Mouse (Mus musculus): ENCODE data around the gene Larp6. TPM values are rescaled to one million over a fixed set of nuclear protein-coding genes. Genes with fewer than 3 reads are reported as not detected.

The Larp6 gene
- total and polyA plus RNA-seq, 2 experiments from 2014 or later: 26.0 to 33.4 TPM

DNA sequence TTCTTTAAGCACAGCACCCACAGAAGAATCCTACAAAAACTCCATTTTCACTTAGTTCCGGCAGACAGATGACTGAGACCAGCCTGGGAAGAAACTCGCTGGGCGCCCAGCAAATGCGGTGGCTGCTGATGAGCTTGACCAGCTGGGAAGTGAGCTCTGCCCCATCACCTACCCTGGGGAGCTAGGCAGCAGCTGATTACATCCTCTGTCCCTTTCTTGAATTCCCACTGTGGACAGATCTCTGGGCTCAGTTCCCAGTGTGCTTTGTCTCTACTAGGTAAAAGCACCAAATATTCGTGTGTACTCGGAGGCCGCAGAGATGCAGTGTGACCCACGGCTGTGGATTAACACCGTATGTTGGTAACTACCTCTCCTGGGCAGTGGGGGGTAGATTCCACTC, 55.6 kb downstream of the Larp6 start:
- Histone ChIP-seq H3K9me3 (ENCODE audit: low read length) (no peaks in the 10 kb centered on the region), H3K27ac (peak overlapping the region; percentile 26), H3K36me3 (ENCODE audit: insufficient read depth, low read length) (no peaks in the 10 kb centered on the region), H3K9ac (replicated peaks; ENCODE audit: low read length) (no peak overlapping the region), H3K4me1 (ENCODE audit: insufficient read depth, low read length) (peaks cover 3% of the 10 kb centered on the region), H3K4me3 (ENCODE audit: low read length) (no peak overlapping the region), H3K27me3 (ENCODE audit: insufficient read depth, low read length) (no peaks in the 10 kb centered on the region), H3K4me2 (ENCODE audit: low read depth, low read length) (peak overlapping the region; percentile 23; the same call in 1 of the 2 replicates)
- DNase-seq (ENCODE audit: low spot score): peak; percentile 12
- no peak for ATAC-seq
- no peak for TF ChIP-seq CTCF (IDR thresholded peaks at IDR 0.05; ENCODE audit: low read depth)
- WGBS: 37% methylated on average over 9 of the region's 9 CpGs

DNA sequence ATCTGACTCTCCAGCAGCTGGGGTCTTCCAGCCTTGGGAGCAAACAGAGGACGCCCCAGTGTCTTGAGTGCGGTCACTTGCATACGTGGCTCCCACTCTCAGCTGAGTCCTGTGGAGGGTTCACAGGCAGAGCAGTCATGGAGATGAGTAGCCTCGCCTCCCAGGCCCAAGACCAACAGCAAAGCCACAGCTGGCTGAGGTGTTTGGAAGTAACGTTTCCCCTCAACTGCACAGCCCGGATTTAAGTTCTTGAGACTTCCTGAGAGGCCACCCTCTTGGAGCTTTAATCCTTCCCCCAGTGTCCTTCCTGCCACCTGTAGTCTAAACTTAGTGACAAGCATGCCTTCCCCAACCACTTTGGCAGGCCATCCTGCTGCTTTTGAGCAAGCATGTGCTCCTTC, 56.9 kb downstream of the Larp6 start:
- 78% methylated on average over 6 of the region's 6 CpGs for WGBS

DNA sequence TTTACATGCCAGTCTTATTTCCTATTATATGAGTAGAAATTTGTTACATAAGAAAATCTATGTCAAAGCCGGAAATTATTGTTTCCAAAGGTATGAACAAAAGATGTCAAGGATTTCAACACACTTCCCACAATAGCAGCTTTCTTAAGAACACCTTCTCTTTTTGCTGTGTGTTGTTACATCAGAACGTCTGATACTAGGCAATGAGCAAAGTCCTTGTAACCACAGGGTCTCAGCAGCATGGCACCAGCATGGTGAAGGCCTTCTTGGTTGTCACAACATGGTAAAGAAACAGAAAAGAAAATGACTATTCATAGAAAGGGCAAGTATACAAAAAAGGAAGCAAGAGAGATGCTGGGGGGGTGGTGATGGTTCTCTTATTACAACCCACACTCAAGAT, 60.9 kb downstream of the Larp6 start:
- H3K27ac ChIP-seq: no peak overlapping the region
- no peaks in the 10 kb centered on the region for H3K27me3 ChIP-seq (ENCODE audit: insufficient read depth, low read length)
- ATAC-seq: no peak
- H3K4me3 ChIP-seq (ENCODE audit: low read length): no peak overlapping the region
- H3K4me1 ChIP-seq (ENCODE audit: insufficient read depth, low read length): peaks cover 3% of the 10 kb centered on the region
- H3K9ac ChIP-seq (replicated peaks; ENCODE audit: low read length): no peak overlapping the region
- no peak for DNase-seq (ENCODE audit: low spot score)
- TF ChIP-seq CTCF (IDR thresholded peaks at IDR 0.05; ENCODE audit: low read depth): no peak
- 84% methylated on average over 2 of the region's 2 CpGs for WGBS
- no peaks in the 10 kb centered on the region for H3K9me3 ChIP-seq (ENCODE audit: low read length)
- H3K4me2 ChIP-seq (ENCODE audit: low read depth, low read length): no peak overlapping the region
- no peaks in the 10 kb centered on the region for H3K36me3 ChIP-seq (ENCODE audit: insufficient read depth, low read length)

More for the DNA sequence above, 56.9 kb downstream of the Larp6 start:
- no peak for DNase-seq (ENCODE audit: low spot score)
- H3K4me1 ChIP-seq (ENCODE audit: insufficient read depth, low read length): peaks cover 3% of the 10 kb centered on the region
- H3K9ac ChIP-seq (replicated peaks; ENCODE audit: low read length): no peak overlapping the region
- H3K9me3 ChIP-seq (ENCODE audit: low read length): no peaks in the 10 kb centered on the region
- no peak overlapping the region for H3K4me3 ChIP-seq (ENCODE audit: low read length)
- no peak overlapping the region for H3K4me2 ChIP-seq (ENCODE audit: low read depth, low read length)
- no peak for ATAC-seq
- no peaks in the 10 kb centered on the region for H3K27me3 ChIP-seq (ENCODE audit: insufficient read depth, low read length)
- no peak overlapping the region for H3K27ac ChIP-seq
- TF ChIP-seq CTCF (IDR thresholded peaks at IDR 0.05; ENCODE audit: low read depth): no peak
- H3K36me3 ChIP-seq (ENCODE audit: insufficient read depth, low read length): no peaks in the 10 kb centered on the region

DNA sequence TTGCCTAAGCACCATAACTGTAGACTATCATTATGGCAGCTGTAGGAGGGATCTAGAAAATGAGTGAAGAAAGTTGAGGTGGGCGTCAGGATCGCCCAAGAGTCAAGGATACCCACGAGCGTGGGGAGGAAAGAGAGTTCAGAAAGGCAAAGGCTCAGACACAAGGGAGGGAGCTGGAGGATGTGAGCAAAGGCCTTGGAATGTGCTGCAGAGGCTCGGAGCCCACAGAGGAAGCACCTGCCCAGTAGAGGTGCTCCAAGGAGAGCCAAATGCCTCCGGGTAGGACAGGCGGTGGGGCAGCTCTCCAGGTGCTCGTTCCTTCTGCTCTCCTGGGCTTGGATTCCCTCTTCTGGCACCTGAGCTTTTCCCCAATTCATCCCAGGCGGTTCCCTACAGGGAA, 64.1 kb downstream of the Larp6 start:
- WGBS: 84% methylated on average over 9 of the region's 9 CpGs
- Histone ChIP-seq H3K27ac (no peak overlapping the region), H3K9ac (replicated peaks; ENCODE audit: low read length) (no peak overlapping the region), H3K4me2 (ENCODE audit: low read depth, low read length) (no peak overlapping the region), H3K9me3 (ENCODE audit: low read length) (no peaks in the 10 kb centered on the region), H3K4me3 (ENCODE audit: low read length) (no peak overlapping the region), H3K27me3 (ENCODE audit: insufficient read depth, low read length) (no peaks in the 10 kb centered on the region), H3K36me3 (ENCODE audit: insufficient read depth, low read length) (no peaks in the 10 kb centered on the region), H3K4me1 (ENCODE audit: insufficient read depth, low read length) (no peaks in the 10 kb centered on the region)
- DNase-seq (ENCODE audit: low spot score) (no peak), ATAC-seq (no peak)
- TF ChIP-seq CTCF (IDR thresholded peaks at IDR 0.05; ENCODE audit: low read depth): no peak

DNA sequence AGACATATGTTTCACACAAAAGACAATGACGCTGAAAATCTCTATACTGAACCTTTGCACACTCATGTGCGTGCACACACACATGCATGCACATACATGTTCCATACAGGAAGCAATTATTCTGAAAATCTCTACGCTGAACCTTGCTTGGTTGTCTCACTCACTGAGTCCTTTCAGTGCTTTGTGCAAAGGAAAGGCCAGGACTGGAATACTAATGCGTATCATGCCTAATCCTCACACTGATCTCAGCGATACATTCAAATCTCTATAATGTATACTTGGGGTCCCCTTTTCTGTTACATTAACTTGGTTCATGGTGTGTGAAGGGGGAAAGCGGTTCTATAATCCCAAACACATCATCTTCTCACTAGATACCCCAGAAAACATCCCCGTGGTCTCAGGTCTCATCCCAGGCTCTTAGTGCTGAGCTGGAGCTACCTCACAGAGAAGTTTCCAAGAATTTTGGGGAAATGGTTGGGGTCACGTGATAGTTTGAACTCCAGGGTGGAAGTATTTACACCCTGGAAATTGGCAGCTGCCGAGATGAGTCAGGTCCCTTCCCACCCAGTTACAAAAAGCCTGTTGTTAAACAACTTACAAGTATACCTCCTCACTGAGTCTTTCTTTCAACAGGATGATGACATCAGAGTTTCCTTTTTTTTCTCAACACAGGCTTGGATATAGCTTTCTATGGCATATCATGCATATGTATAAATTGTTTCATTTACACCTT, 69.4 kb downstream of the Larp6 start:
- no peaks in the 10 kb centered on the region for H3K9me3 ChIP-seq (ENCODE audit: low read length)
- no peak overlapping the region for H3K4me2 ChIP-seq (ENCODE audit: low read depth, low read length)
- no peaks in the 10 kb centered on the region for H3K36me3 ChIP-seq (ENCODE audit: insufficient read depth, low read length)
- no peak for TF ChIP-seq CTCF (IDR thresholded peaks at IDR 0.05; ENCODE audit: low read depth)
- no peak for ATAC-seq
- H3K27me3 ChIP-seq (ENCODE audit: insufficient read depth, low read length): no peaks in the 10 kb centered on the region
- no peaks in the 10 kb centered on the region for H3K4me1 ChIP-seq (ENCODE audit: insufficient read depth, low read length)
- peak; percentile 15 for DNase-seq (ENCODE audit: low spot score)
- no peak overlapping the region for H3K27ac ChIP-seq
- 80% methylated on average over 9 of the region's 9 CpGs for WGBS
- no peak overlapping the region for H3K9ac ChIP-seq (replicated peaks; ENCODE audit: low read length)
- no peak overlapping the region for H3K4me3 ChIP-seq (ENCODE audit: low read length)

DNA sequence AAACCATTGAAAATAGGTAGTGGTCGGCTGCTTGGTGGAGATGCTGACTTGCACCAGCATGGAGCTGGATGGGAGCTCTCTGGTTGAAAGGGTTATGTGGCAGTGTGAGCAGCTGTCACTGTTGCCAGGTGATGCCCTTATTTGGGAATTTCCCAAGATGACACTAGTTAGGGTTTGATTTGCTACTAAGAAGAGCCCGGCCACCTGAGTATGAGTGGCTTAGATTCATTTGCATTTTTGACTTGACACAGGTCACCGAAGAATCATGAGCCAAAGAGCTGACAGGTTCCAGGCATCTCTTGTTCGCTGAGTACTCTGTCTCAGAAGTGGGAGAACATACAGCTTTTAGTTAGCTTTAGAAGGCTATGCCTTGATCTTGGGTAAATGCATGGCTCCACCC, 72.3 kb downstream of the Larp6 start:
- Histone ChIP-seq H3K9me3 (ENCODE audit: low read length) (no peaks in the 10 kb centered on the region), H3K4me3 (ENCODE audit: low read length) (no peak overlapping the region), H3K4me1 (ENCODE audit: insufficient read depth, low read length) (no peaks in the 10 kb centered on the region), H3K36me3 (ENCODE audit: insufficient read depth, low read length) (no peaks in the 10 kb centered on the region), H3K9ac (replicated peaks; ENCODE audit: low read length) (no peak overlapping the region), H3K4me2 (ENCODE audit: low read depth, low read length) (no peak overlapping the region), H3K27ac (no peak overlapping the region), H3K27me3 (ENCODE audit: insufficient read depth, low read length) (no peaks in the 10 kb centered on the region)
- WGBS: 59% methylated on average over 4 of the region's 4 CpGs
- DNase-seq (ENCODE audit: low spot score): no peak
- TF ChIP-seq CTCF (IDR thresholded peaks at IDR 0.05; ENCODE audit: low read depth): no peak
- no peak for ATAC-seq

DNA sequence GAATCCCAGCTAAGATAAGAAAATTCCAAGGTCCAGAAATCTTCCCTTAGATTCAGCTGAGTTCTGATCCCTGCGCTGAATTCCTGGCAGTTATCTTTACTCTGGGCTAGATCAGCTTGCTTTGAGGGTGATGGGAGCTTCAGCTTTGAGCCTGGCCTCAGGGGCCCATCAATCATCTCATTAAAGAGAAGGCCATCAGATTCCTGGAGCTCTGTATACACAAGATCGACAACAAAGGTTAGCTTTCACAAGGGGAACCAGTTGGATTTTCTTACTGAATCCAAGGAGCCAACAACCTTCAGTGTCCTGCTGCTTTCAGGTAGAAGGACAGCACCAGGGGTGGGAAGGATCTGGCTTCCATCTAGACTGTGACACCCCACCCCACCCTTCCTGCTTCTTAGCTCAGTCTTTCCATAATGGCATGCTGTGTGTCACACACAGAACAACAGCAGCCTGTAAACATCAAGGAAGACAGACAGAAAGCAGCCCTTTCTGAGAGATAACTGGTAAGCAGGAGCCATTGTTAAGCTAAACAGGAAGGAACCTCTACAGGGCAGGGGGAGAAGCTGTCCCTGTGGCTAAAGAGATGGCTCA, 74.8 kb downstream of the Larp6 start:
- no peaks in the 10 kb centered on the region for H3K4me1 ChIP-seq (ENCODE audit: insufficient read depth, low read length)
- no peaks in the 10 kb centered on the region for H3K36me3 ChIP-seq (ENCODE audit: insufficient read depth, low read length)
- WGBS: 23% methylated on average over 2 of the region's 2 CpGs
- no peak overlapping the region for H3K9ac ChIP-seq (replicated peaks; ENCODE audit: low read length)
- no peak overlapping the region for H3K4me2 ChIP-seq (ENCODE audit: low read depth, low read length)
- H3K9me3 ChIP-seq (ENCODE audit: low read length): no peaks in the 10 kb centered on the region
- no peaks in the 10 kb centered on the region for H3K27me3 ChIP-seq (ENCODE audit: insufficient read depth, low read length)
- ATAC-seq (no peak), DNase-seq (ENCODE audit: low spot score) (no peak)
- no peak overlapping the region for H3K27ac ChIP-seq
- no peak overlapping the region for H3K4me3 ChIP-seq (ENCODE audit: low read length)
- TF ChIP-seq CTCF (IDR thresholded peaks at IDR 0.05; ENCODE audit: low read depth): no peak

Other genes starting within 250 kb of the Larp6 start
- gene Thsd4, start 190.9 kb upstream of the Larp6 start, total RNA-seq (2014; rRNA removed): 15.3 and 17.7 TPM in 2 replicates
- gene Thsd4, start 190.9 kb upstream of the Larp6 start, polyA plus RNA-seq (2015; fragmentation: Nextera tagmentation; extraction: Ambion mirVana): 4.8 and 4.9 TPM in 2 replicates
- gene Lrrc49, start 24.8 kb upstream of the Larp6 start, total RNA-seq (2014; rRNA removed): 48.6 and 50.0 TPM in 2 replicates
- gene Lrrc49, start 24.8 kb upstream of the Larp6 start, polyA plus RNA-seq (2015; fragmentation: Nextera tagmentation; extraction: Ambion mirVana): 71.1 and 71.9 TPM in 2 replicates
- gene Uaca, start 81.6 kb downstream of the Larp6 start, total RNA-seq (2014; rRNA removed): 5.8 and 7.4 TPM in 2 replicates
- 13.3 and 13.5 TPM in 2 replicates for gene Uaca, start 81.6 kb downstream of the Larp6 start, polyA plus RNA-seq (2015; fragmentation: Nextera tagmentation; extraction: Ambion mirVana)